Mouse (Mus musculus) heart, embryonic 14.5 days (tissue): Measurements from ENCODE around the gene Agap2. TPM values are rescaled to one million over a fixed set of nuclear protein-coding genes. Genes with fewer than 3 reads are reported as not detected.

Experiments
- ATAC-seq: fragments of 200-750 bp; cut with Nextera tagmentation; 2 replicates; pipeline ENCODE4 v1.8.0; 2017; ENCODE audit warnings: low read depth, moderate TSS enrichment; ENCODE audit not compliant: insufficient number of reproducible peaks, insufficient read depth, low FRiP score
- H3K27ac ChIP-seq, 2 experiments: fragments of 200-500 bp in 1 of 2; fragments of 300-500 bp in 1 of 2; sonication (generic) in 1 of 2; replicated peaks in 1 of 2; 2 replicates each; pipeline ENCODE4 v1.5.1; 2012 to 2014; ENCODE audit warnings: low read depth in 2 of 2, low read length in 2 of 2, control low read depth in 1 of 2, mild to moderate bottlenecking in 1 of 2, mixed read lengths in 1 of 2; ENCODE audit not compliant: control insufficient read depth in 1 of 2, insufficient read depth in 1 of 2
- H3K27me3 ChIP-seq: fragments of 300-500 bp; sonication (generic); 2 replicates; pipeline ENCODE4 v1.6.1; 2014; ENCODE audit warnings: mild to moderate bottlenecking, low read length, control low read depth; ENCODE audit not compliant: control insufficient read depth, insufficient read depth
- H3K36me3 ChIP-seq: fragments of 300-500 bp; sonication (generic); 2 replicates; pipeline ENCODE4 v1.6.1; 2014; ENCODE audit warnings: mild to moderate bottlenecking, control low read depth, low read length, mixed read lengths; ENCODE audit not compliant: control insufficient read depth, insufficient read depth
- H3K4me1 ChIP-seq, 2 experiments: fragments of 200-500 bp in 1 of 2; fragments of 300-500 bp in 1 of 2; sonication (generic) in 1 of 2; 2 replicates each; pipeline ENCODE4 v1.6.1; 2012 to 2014; ENCODE audit warnings: low read length in 2 of 2, control low read depth in 1 of 2, mixed read lengths in 1 of 2; ENCODE audit not compliant: control insufficient read depth in 2 of 2, insufficient read depth in 2 of 2
- H3K4me2 ChIP-seq: fragments of 300-500 bp; sonication (generic); 2 replicates; pipeline ENCODE4 v1.6.1; 2014; ENCODE audit warnings: mild to moderate bottlenecking, low read length
- H3K4me3 ChIP-seq, 2 experiments: fragments of 200-500 bp in 1 of 2; fragments of 300-500 bp in 1 of 2; sonication (generic) in 1 of 2; 2 replicates each; pipeline ENCODE4 v1.5.1; 2012 to 2014; ENCODE audit warnings: low read length in 2 of 2, mild to moderate bottlenecking in 2 of 2, control low read depth in 1 of 2, low read depth in 1 of 2, moderate library complexity in 1 of 2; ENCODE audit not compliant: control insufficient read depth in 1 of 2, insufficient read depth in 1 of 2
- H3K9ac ChIP-seq: fragments of 300-500 bp; sonication (generic); 2 replicates; pipeline ENCODE4 v1.6.1; 2014; ENCODE audit warnings: mild to moderate bottlenecking, low read length
- H3K9me3 ChIP-seq: fragments of 300-500 bp; sonication (generic); 2 replicates; pipeline ENCODE4 v1.6.1; 2016; ENCODE audit warnings: low read length, control low read depth; ENCODE audit not compliant: control insufficient read depth
- WGBS: fragments of 180-500 bp; shearing (Covaris S2); extraction: QIAGEN DNeasy Blood & Tissue Kit; methylation state at CpG from one replicate; pipeline ENCODE4 v1.1.7; 2014; 5-methylcytosine and 5-hydroxymethylcytosine counted together
- polyA plus RNA-seq: library from polyadenylated mRNA; unstranded; fragments of >200 nt; fragmentation: Nextera tagmentation; extraction: Ambion mirVana; gene quantifications from 2 replicates; pipeline ENCODE4 v1.2.1, GENCODE M21; 2014

Agap2 gene
- polyA plus RNA-seq, result 0.27 TPM in 1 of 2 replicates, not detected in the other

DNA sequence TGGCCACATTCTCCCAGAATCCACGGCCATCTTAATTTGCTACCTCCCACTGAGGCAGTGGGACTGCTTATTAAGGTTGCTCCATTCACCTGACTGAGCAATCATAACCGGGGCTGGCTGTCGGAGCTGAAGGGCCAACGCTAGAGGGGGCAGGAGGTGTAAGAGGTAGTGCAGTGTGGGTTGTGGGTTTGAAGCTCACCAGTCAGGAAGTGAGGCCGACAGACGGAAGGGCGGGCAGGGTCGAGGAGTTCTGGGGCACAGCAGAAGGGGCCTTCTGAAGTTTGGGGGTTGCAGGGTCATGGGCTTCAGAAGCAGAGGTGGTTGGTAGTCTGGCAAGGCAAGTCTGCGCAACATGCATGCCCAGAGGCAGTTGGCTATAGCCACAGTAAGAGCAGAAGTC lies at the start of gene Agap2:
Agap2 (plus strand) TSS at position 205 of the 400 bp plus-strand sequence.
- Histone ChIP-seq H3K27me3 (peaks cover 50% of the 10 kb centered on the region), H3K27ac (no peak within 1 kb of the TSS), H3K4me2 (no peak within 1 kb of the TSS), H3K36me3 (no peaks in the 10 kb centered on the region), H3K9me3 (no peaks in the 10 kb centered on the region), H3K4me1 (peaks cover 4 to 13% of the 10 kb centered on the region in 2 experiments; a peak in 3 of 4 replicates), H3K4me3 (no peak within 1 kb of the TSS), H3K9ac (no peak within 1 kb of the TSS)
- no peak for ATAC-seq
- 53% methylated on average over 9 of the region's 9 CpGs for WGBS

DNA sequence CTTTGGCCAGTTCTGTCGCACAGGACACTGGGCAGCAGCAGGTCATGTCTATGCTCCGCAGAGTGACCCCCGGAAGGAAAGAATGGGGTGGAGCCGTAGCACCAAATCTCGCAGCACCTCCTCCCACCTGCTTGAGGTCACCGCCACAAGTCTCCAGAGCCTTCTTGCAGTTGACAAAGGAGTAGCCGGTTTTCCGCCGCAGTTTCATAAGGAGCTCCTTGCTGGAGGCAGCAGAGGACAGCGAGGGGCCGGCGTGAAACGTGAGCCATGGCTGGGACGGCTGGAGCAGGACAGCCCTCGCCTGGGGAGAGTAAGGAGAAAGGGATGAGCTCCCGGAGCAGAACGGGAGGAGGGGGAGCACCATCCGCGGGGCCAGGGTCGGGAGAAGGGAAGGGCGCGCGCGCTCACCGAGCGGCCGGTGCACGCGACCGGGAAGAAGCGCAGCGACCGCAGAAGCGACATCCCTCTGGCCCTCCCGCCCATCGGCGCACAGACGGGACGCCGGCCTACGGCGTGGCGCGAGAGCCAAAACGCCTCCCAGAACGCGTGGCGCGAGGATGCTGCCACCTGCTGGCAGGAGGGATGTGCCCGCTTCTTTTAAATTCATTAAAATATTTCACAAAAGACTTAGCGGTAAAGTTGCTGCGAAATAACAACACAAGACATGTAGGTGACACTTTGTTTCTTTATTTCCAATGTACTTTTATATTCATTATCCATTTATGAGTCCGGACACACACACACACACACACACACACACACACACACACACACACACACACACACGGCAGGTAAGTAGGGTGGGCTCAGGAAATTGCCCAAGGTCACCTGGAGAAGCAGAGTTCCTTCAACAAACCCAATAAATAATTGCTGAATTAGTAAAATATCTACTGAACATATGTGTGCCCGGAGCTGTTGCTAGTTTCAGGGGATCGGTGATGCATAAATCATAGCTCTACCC lies 44.5 kb upstream of the Agap2 start, which contains the start of gene Tsfm:
Tsfm (minus strand) TSS at position 505 of the 961 bp plus-strand sequence.
- peak; percentile 81 for ATAC-seq
- Histone ChIP-seq H3K4me3 (peak within 1 kb of the TSS; percentile 68 to 84), H3K36me3 (peaks cover 39% of the 10 kb centered on the region), H3K4me1 (peaks cover 0 to 6% of the 10 kb centered on the region in 2 experiments; a peak in 2 of 4 replicates), H3K27me3 (no peaks in the 10 kb centered on the region), H3K9ac (peak within 1 kb of the TSS; percentile 89), H3K9me3 (no peaks in the 10 kb centered on the region), H3K27ac (peak within 1 kb of the TSS; percentile 17 to 66), H3K4me2 (peak within 1 kb of the TSS; percentile 81)
- WGBS, result 6% methylated on average over 54 of the region's 56 CpGs

DNA sequence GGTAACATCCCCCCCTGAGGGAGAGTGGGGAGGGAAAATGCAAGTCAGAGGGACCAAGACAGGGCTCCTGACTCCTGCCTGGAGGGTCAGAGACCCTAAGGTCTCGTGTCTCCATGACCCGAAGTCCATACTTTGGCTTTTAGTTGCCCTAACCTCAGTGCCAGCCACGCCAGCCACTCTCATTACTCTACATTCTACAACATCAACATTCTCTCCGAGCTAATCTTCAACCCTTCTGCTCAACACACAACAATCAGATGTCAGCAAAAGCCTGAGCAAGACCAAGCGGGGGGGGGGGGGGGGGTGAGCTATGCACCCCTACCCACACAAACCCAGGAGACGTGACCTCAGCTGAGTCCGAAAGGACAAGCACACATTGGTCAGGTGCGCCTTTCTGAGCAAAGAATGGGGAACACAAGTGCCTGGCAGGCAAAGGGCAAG lies 41.8 kb upstream of the Agap2 start:
- Histone ChIP-seq H3K4me1 (peaks cover 0 to 6% of the 10 kb centered on the region in 2 experiments; a peak in 2 of 4 replicates), H3K27ac (no peak overlapping the region), H3K36me3 (peaks cover 12% of the 10 kb centered on the region), H3K4me2 (no peak overlapping the region), H3K9me3 (no peaks in the 10 kb centered on the region), H3K27me3 (no peaks in the 10 kb centered on the region), H3K9ac (no peak overlapping the region), H3K4me3 (no peak overlapping the region)
- WGBS, result 74% methylated on average over 8 of the region's 8 CpGs
- no peak for ATAC-seq

DNA sequence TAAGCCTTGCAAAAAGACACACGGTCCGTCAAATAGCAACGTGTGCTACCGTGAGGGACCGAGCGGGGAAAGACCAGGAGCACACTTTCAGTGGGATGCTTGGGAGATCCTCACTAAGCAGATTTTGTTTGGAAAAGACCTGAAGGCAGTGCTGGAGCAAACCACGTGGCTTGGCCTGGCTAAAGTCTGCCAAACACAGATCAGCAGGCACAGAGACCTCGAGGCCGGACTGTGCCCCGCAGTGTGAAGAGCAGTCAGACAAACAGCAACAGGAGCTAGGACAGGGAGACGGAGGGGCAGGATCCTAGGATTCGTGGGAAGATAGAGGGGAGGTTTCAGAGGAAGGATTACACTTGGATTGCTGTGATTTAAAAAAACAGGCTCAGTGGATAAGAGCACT lies 38.8 kb upstream of the Agap2 start:
- no peak for ATAC-seq
- no peaks in the 10 kb centered on the region for H3K36me3 ChIP-seq
- H3K27me3 ChIP-seq, result peaks cover 8% of the 10 kb centered on the region
- WGBS, result 80% methylated on average over 12 of the region's 12 CpGs
- H3K4me2 ChIP-seq, result no peak overlapping the region
- H3K4me3 ChIP-seq, result no peak overlapping the region
- no peak overlapping the region for H3K9ac ChIP-seq
- no peaks in the 10 kb centered on the region for H3K4me1 ChIP-seq
- H3K9me3 ChIP-seq, result no peaks in the 10 kb centered on the region
- no peak overlapping the region for H3K27ac ChIP-seq

DNA sequence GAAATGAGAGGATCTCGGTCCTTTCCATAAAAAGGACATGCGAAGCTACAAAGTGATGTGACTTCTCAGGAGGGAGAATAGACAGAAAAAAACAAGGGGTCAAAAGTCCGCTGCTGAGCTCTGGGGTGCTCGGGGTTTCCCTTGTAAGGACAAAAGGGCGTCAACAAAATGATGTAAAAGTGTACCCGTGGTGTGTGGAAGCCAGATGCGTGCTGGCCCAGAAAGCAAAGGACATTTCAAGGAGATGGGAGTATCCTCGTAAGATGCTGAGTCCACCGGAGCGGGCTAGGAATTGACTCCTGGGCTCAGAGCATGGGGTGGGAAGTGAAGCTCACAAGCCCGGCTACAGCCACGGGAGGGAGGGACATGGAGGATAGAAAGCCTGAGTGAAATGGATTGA lies 37.4 kb upstream of the Agap2 start:
- Histone ChIP-seq H3K4me3 (no peak overlapping the region), H3K9ac (no peak overlapping the region), H3K36me3 (no peaks in the 10 kb centered on the region), H3K4me1 (peaks cover 0 to 4% of the 10 kb centered on the region in 2 experiments; a peak in 3 of 4 replicates), H3K4me2 (no peak overlapping the region), H3K27me3 (peaks cover 8% of the 10 kb centered on the region), H3K9me3 (no peaks in the 10 kb centered on the region), H3K27ac (no peak overlapping the region)
- 76% methylated on average over 12 of the region's 12 CpGs for WGBS
- ATAC-seq, result no peak

DNA sequence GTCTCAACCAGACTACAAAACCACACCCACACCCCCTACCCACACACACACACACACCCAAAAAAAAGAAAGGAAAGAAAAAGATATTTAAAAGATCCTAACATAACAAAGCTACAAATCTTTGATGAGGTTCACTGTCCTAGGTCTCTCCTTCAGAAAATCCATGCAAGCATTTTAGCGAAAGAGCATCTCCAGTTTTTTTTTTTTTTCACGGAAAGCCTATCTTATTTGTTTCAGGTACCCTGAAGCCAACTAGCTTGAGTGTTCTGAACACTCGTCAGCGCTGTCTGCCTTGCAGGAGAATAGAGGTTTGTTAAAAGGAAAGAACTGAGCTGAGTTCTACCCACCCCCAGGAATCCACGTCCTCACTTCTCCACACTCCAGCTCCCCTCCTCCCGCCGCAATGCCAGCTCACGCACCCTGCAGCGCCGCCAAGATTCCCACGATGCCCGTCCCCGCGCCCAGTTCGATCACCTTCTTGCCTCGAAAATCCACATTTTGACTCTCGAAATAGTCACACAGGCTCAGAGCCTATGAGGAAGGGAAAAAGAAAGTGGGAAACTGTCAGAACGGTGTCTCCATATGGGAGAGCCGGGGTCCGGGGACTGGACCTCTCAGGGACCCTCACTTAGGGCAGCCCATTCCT lies 34.4 kb upstream of the Agap2 start:
- Histone ChIP-seq H3K27me3 (peaks cover 8% of the 10 kb centered on the region), H3K4me2 (peak overlapping the region; percentile 96), H3K9ac (peak overlapping the region; percentile 77), H3K36me3 (peaks cover 18% of the 10 kb centered on the region), H3K4me1 (peaks cover 0 to 6% of the 10 kb centered on the region in 2 experiments; a peak in 3 of 4 replicates), H3K27ac (no peak overlapping the region), H3K9me3 (no peaks in the 10 kb centered on the region), H3K4me3 (peak overlapping the region; percentile 62 to 75)
- WGBS, result 2% methylated on average over 20 of the region's 20 CpGs
- no peak for ATAC-seq

DNA sequence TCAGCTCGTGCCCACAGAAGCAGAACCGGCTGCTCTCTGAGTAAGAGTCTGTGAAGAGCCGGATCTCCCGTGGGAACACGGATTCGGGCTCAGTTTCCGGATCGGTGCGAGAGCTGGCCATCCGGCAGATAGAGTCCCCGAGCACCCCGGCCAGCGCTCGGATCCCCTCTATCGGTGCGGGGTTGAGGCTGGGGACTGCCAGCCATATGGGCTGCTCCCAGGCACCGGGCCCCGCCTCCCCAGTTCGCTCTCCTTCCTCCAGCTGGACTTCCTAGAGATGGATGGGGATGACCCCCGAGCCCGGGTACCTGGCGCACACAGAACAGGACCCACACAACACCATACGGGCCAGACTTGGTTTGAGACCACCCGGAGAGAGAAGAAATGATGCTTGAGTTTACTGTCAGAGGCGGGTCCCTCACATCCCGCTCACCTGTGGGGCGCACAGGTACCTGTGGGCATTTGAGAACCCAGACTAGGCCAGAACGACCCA lies 33.8 kb upstream of the Agap2 start, which contains the start of the genes Mettl1 and Eef1akmt3:
Mettl1 (plus strand) TSS at position 141 of the 493 bp plus-strand sequence.
Eef1akmt3 (minus strand) TSS at position 240 of the 493 bp plus-strand sequence.
- Histone ChIP-seq H3K9ac (peak within 1 kb of the TSS; percentile 77), H3K4me3 (peak within 1 kb of the TSS; percentile 62 to 75), H3K4me2 (peak within 1 kb of the TSS; percentile 96), H3K27ac (peak within 1 kb of the TSS; percentile 20 to 50; a peak in 3 of 4 replicates), H3K9me3 (no peaks in the 10 kb centered on the region), H3K36me3 (peaks cover 22% of the 10 kb centered on the region), H3K27me3 (peaks cover 8% of the 10 kb centered on the region), H3K4me1 (peaks cover 0 to 6% of the 10 kb centered on the region in 2 experiments; a peak in 3 of 4 replicates)
- WGBS, result 0% methylated on average over 28 of the region's 28 CpGs
- peak; percentile 26; the same call in 1 of the 2 replicates for ATAC-seq
